Mouse (Mus musculus) left cerebral cortex, adult 8-10 months (tissue): Measurements from ENCODE around the gene Lmbrd2. TPM values are rescaled to one million over a fixed set of nuclear protein-coding genes. Genes with fewer than 3 reads are reported as not detected.
"Not testable (repeated sequence)": the region's sequence is repeated elsewhere in the genome, so short reads cannot be mapped to it uniquely, and the experiment has no call there.

Source experiments
- DNase-seq, 2 experiments: peaks; one replicate each; pipeline ENCODE4 v3.0.0; 2022; ENCODE audit warnings: low spot score in 2 of 2
- total RNA-seq, 4 experiments: library from RNA; stranded (reverse); gene quantifications; 2 replicates each; pipeline ENCODE4 v1.2.4; 2022

Lmbrd2 gene
- total RNA-seq, 4 experiments from 2014 or later, result 57.1 to 73.0 (median 65.9) TPM

- DNase-seq, result no peak
Observed at GRCm38 (mm10) chr15:9132693-9133443, 7.5 kb upstream of the Lmbrd2 start.

- DNase-seq, result no peak
Observed at GRCm38 (mm10) chr15:9134891-9135507, 5.4 kb upstream of the Lmbrd2 start.

- no peak for DNase-seq
Observed at GRCm38 (mm10) chr15:9139447-9139846, 903 bp upstream of the Lmbrd2 start.

- peak in 1 of 2 experiments; percentile 59 for DNase-seq
Observed at GRCm38 (mm10) chr15:9140684-9141171, 378 bp downstream of the Lmbrd2 start.

GRCm38 (mm10) chr15:9155325-9155724, 15.0 kb downstream of the Lmbrd2 start, which contains the start of gene Skp2:
Gene Skp2, minus strand, starts transcription at chr15:9155425.
- no peak for DNase-seq

GRCm38 (mm10) chr15:9162557-9163070, 22.3 kb downstream of the Lmbrd2 start:
- DNase-seq, result no peak

- DNase-seq, result no peak
Observed at GRCm38 (mm10) chr15:9164125-9164524, 23.8 kb downstream of the Lmbrd2 start.

GRCm38 (mm10) chr15:9177038-9177437, 36.7 kb downstream of the Lmbrd2 start:
- DNase-seq, result no peak

GRCm38 (mm10) chr15:9183995-9184394, 43.6 kb downstream of the Lmbrd2 start:
- no peak for DNase-seq

GRCm38 (mm10) chr15:9189796-9190195, 49.4 kb downstream of the Lmbrd2 start:
- peak in 1 of 2 experiments; percentile 15 for DNase-seq

GRCm38 (mm10) chr15:9192685-9193084, 52.3 kb downstream of the Lmbrd2 start:
- not testable (repeated sequence) for DNase-seq

- DNase-seq, result no peak
Observed at GRCm38 (mm10) chr15:9198421-9198820, 58.1 kb downstream of the Lmbrd2 start.

GRCm38 (mm10) chr15:9211891-9212290, 71.5 kb downstream of the Lmbrd2 start:
- no peak for DNase-seq

GRCm38 (mm10) chr15:9213026-9213425, 72.7 kb downstream of the Lmbrd2 start:
- DNase-seq, result not testable (repeated sequence)

GRCm38 (mm10) chr15:9213431-9213830, 73.1 kb downstream of the Lmbrd2 start:
- not testable (repeated sequence) for DNase-seq

GRCm38 (mm10) chr15:9216446-9216845, 76.1 kb downstream of the Lmbrd2 start:
- DNase-seq, result no peak

- not testable (repeated sequence) for DNase-seq
Observed at GRCm38 (mm10) chr15:9230917-9231316, 90.6 kb downstream of the Lmbrd2 start.

GRCm38 (mm10) chr15:9246345-9246744, 106.0 kb downstream of the Lmbrd2 start:
- DNase-seq, result no peak
